Mouse (Mus musculus) adrenal gland, postnatal 10 days (tissue): ENCODE results near the gene Marcksl1. TPM values are rescaled to one million over a fixed set of nuclear protein-coding genes. Genes with fewer than 3 reads are reported as not detected.

Experiments used
- DNase-seq: peaks from one replicate; pipeline ENCODE4 v3.0.0; 2021; ENCODE audit warnings: mixed read lengths
- microRNA-seq: library from miRNA; unstranded; fragments of <30 nt; microRNA quantifications from one replicate; pipeline ENCODE4 v1.2.0, GENCODE M21; 2021
- total RNA-seq, 2 experiments: library from RNA; stranded (reverse); gene quantifications; 2 replicates each; pipeline ENCODE4 v1.2.3; 2021

Marcksl1 gene
- total RNA-seq, 2 experiments from 2014 or later = 75.3 to 85.9 TPM

DNA sequence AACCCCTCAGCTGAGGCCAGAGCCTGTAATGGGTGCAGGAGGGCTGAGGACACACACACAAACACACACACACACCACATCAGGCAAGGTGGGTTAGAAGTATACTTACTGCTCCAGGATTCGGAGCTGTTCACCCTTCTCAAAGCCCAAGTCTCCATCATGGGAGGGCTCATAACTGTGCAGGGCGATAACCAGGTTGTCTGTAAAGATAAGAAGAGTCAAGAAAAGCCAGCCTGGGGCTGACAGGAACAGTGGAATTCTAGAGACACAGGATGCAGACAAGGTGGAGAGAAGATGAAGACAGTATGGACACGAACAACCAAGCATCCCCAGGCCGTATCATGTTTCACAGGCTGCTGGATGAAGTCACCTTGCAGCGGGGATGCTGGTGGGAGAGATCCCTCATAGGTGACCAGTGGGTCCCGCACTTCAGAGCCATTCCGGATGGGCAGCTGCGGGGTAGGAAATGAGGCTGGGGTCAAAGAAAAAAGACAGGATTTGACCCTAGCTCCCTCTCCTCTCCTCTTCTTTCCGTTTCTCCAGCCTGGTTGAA is 44.0 kb downstream of the Marcksl1 start:
- no peak for DNase-seq

- no peak for DNase-seq
Observed at GRCm38 (mm10) chr4:129558321-129558955, 45.1 kb downstream of the Marcksl1 start.

- no peak for DNase-seq
Observed at GRCm38 (mm10) chr4:129561184-129561583, 47.8 kb downstream of the Marcksl1 start.

DNA sequence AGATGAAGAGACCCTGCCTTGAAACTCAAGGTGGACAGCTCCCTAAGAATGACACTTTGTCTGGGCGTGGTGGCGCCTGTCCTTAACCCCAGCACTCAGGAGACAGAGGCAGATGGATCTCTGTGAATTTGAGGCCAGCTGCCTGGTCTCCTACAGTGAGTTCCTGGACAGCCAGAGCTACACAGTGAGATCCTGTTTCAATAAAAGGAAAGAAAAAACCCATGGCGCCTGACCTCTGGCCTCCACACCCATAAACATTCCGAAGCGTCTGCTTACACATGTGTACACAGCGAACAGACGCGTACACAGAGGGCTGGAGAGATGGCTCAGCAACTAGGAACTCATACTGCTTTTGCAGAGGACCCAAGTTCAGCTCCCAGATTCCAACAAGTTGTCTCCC is 50.3 kb downstream of the Marcksl1 start:
- DNase-seq = no peak

GRCm38 (mm10) chr4:129565139-129565538 is 51.8 kb downstream of the Marcksl1 start:
- DNase-seq = no peak

Small RNA genes lying within 50 kb of the gene (microRNA-seq; reads per million reads assigned to microRNA genes)
- not detected for gene Mir8119

Other genes starting within 250 kb of the Marcksl1 start
- gene Sync, start 226.0 kb upstream of the Marcksl1 start, total RNA-seq = 1 to 10 TPM; 4.2 to 7.4 TPM
- 100 to 1,000 TPM; 142 to 146 TPM for gene Rbbp4, start 178.2 kb upstream of the Marcksl1 start, total RNA-seq
- 10 to 100 TPM; 41.1 to 41.5 TPM for gene Zbtb8os, start 177.9 kb upstream of the Marcksl1 start, total RNA-seq
- 10 to 100 TPM; 10.1 to 10.7 TPM for gene Zbtb8a, start 135.5 kb upstream of the Marcksl1 start, total RNA-seq
- under 1 TPM; 0.33 to 0.39 TPM for gene Zbtb8b, start 72.7 kb upstream of the Marcksl1 start, total RNA-seq
- gene Bsdc1, start 52.0 kb upstream of the Marcksl1 start, total RNA-seq = 10 to 100 TPM; 41.3 to 45.7 TPM
- gene Tssk3, start 22.6 kb upstream of the Marcksl1 start, total RNA-seq = not detected
- not detected for gene Fam229a, start 22.4 kb upstream of the Marcksl1 start, total RNA-seq
- 10 to 100 TPM; 54.5 to 59.1 TPM for gene Hdac1, start 29.1 kb downstream of the Marcksl1 start, total RNA-seq
- 1 to 10 TPM; 8.1 to 9.8 TPM for gene Lck, start 60.1 kb downstream of the Marcksl1 start, total RNA-seq
- gene Fam167b, start 65.0 kb downstream of the Marcksl1 start, total RNA-seq = 10 to 100 TPM; 24.4 to 28.1 TPM
- gene Eif3i, start 87.1 kb downstream of the Marcksl1 start, total RNA-seq = 100 to 1,000 TPM; 192 to 198 TPM
- gene Tmem234, start 87.1 kb downstream of the Marcksl1 start, total RNA-seq = 10 to 100 TPM; 83.6 to 86.2 TPM
- 1 to 10 TPM in 1 of 2 experiments, under 1 TPM in 1; 0.99 to 2.0 TPM for gene Dcdc2b, start 100.7 kb downstream of the Marcksl1 start, total RNA-seq
- gene Iqcc, start 105.5 kb downstream of the Marcksl1 start, total RNA-seq = 10 to 100 TPM; 17.4 to 28.2 TPM
- 10 to 100 TPM; 59.4 to 64.4 TPM for gene Ccdc28b, start 110.4 kb downstream of the Marcksl1 start, total RNA-seq
- gene Txlna, start 127.5 kb downstream of the Marcksl1 start, total RNA-seq = 10 to 100 TPM; 56.7 to 61.2 TPM
- 10 to 100 TPM; 70.4 to 80.6 TPM for gene Kpna6, start 159.2 kb downstream of the Marcksl1 start, total RNA-seq
- gene Tmem39b, start 183.3 kb downstream of the Marcksl1 start, total RNA-seq = 10 to 100 TPM in 1 of 2 experiments, 1 to 10 TPM in 1; 9.7 to 11.4 TPM
- 10 to 100 TPM; 64.3 to 83.7 TPM for gene Khdrbs1, start 228.7 kb downstream of the Marcksl1 start, total RNA-seq